Mouse (Mus musculus) ES-E14 (cell line): Measurements from ENCODE around the gene Kmt5c. TPM values are rescaled to one million over a fixed set of nuclear protein-coding genes. Genes with fewer than 3 reads are reported as not detected.
A peak's percentile ranks its signal among the peaks of the same experiment; 100 is the strongest.

Experiments
- DNase-seq: peaks from one replicate; pipeline ENCODE4 v3.0.0-alpha.2; 2013; ENCODE audit warnings: low read depth, low spot score
- H3K27ac ChIP-seq: 2 replicates; pipeline ENCODE4 v1.5.1; 2012; ENCODE audit warnings: low read depth, mild to moderate bottlenecking, low read length, moderate library complexity, mixed read lengths; ENCODE audit not compliant: poor library complexity, insufficient read depth, severe bottlenecking
- H3K36me3 ChIP-seq: 2 replicates; pipeline ENCODE4 v1.6.1; 2012; ENCODE audit warnings: mild to moderate bottlenecking, low read length, moderate library complexity, mixed read lengths; ENCODE audit not compliant: control insufficient read depth, poor library complexity, insufficient read depth, severe bottlenecking
- H3K4me1 ChIP-seq, 2 experiments: fragments of 150-350 bp in 1 of 2; sonication (generic) in 1 of 2; 2 replicates each; pipeline ENCODE4 v1.6.1; 2012; ENCODE audit warnings: low read length in 2 of 2, mild to moderate bottlenecking in 1 of 2, mixed read lengths in 1 of 2; ENCODE audit not compliant: control insufficient read depth in 2 of 2, insufficient read depth in 2 of 2, poor library complexity in 1 of 2
- H3K4me3 ChIP-seq, 2 experiments: fragments of 150-350 bp in 1 of 2; sonication (generic) in 1 of 2; 2 replicates each; pipeline ENCODE4 v1.5.1; 2012; ENCODE audit warnings: low read length in 2 of 2, low read depth in 1 of 2, mild to moderate bottlenecking in 1 of 2, mixed read lengths in 1 of 2; ENCODE audit not compliant: insufficient read depth in 1 of 2, poor library complexity in 1 of 2, severe bottlenecking in 1 of 2
- H3K9ac ChIP-seq: 2 replicates; pipeline ENCODE4 v1.6.1; 2012; ENCODE audit warnings: low read depth, mild to moderate bottlenecking, low read length, mixed read lengths; ENCODE audit not compliant: poor library complexity, insufficient read depth, severe bottlenecking
- H3K9me3 ChIP-seq: fragments of 150-350 bp; sonication (generic); 2 replicates; pipeline ENCODE4 v1.6.1; 2012; ENCODE audit warnings: low read depth, mild to moderate bottlenecking, low read length; ENCODE audit not compliant: control insufficient read depth, insufficient read depth
- CHD2 ChIP-seq: IDR thresholded peaks from 2 replicates; pipeline ENCODE4 v1.6.1; 2014; ENCODE audit warnings: mild to moderate bottlenecking, low read depth, low read length, inconsistent platforms
- HCFC1 ChIP-seq: IDR thresholded peaks from 2 replicates; pipeline ENCODE4 v1.6.1; 2012; ENCODE audit warnings: low read length, inconsistent platforms, borderline replicate concordance; ENCODE audit not compliant: insufficient read depth
- MAFK ChIP-seq: IDR thresholded peaks from 2 replicates; pipeline ENCODE4 v1.6.1; 2014; ENCODE audit warnings: mild to moderate bottlenecking, low read depth, low read length, inconsistent platforms; ENCODE audit not compliant: insufficient read depth
- ZC3H11A ChIP-seq: IDR thresholded peaks from 2 replicates; pipeline ENCODE4 v1.6.1; 2012; ENCODE audit warnings: low read depth, mild to moderate bottlenecking, inconsistent platforms, low read length, borderline replicate concordance
- ZNF384 ChIP-seq: IDR thresholded peaks from 2 replicates; pipeline ENCODE4 v1.6.1; 2012; ENCODE audit warnings: low read depth, low read length, inconsistent platforms
- in situ Hi-C, 2 experiments: fragments of 600-800 bp; cut with MboI; formaldehyde crosslinking; loops; one replicate each; pipeline ENCODE4 v1.15.1; 2025; ENCODE audit warnings: low sequenced_read_pairs in 2 of 2, inconsistent platforms in 1 of 2; ENCODE audit not compliant: unreplicated experiment in 2 of 2
- total RNA-seq: library from RNA; depleted of rRNA; stranded (reverse); fragments of 300-350 nt; gene quantifications from 2 replicates; pipeline ENCODE4 v1.2.3, GENCODE M21; 2012

Gene Kmt5c
- total RNA-seq, 1 experiment, result 68.4 TPM

DNA sequence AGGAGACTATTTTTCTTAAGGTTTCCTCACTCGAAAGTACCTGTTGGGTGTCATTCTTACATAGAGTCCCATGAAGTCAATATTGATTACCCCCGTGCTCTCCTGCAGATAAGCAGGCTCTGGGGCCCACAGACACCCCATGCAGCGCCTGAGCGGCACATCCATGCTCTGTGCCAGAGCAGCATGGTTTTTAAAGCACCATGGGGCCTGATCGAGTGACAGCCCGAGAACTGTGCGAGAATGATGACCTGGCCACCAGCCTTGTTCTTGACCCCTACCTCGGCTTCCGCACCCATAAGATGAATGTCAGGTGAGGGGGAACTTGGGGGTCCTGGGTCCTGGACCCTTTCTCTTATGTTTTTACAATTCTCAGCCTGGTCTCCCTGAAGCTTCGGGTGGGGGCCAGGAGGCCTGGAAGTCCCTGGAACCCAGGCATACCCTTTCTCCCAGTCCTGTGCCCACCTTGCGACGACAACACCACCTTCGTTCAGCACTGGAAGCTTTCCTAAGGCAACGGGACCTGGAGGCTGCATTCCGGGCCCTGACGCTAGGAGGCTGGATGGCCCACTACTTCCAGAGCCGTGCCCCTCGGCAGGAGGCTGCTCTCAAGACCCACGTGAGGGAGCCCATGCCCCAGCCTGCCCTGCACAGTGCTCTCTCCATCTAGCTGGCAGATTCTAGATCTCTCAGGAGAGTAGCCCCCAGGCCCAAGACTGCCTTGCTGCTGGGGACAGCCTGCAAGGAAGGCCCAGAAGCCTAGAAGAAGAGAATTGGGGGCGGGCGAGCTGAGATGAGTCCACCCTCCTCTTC, 2.0 kb downstream of the Kmt5c start:
- peak overlapping the region; percentile 90 to 95; a peak in 2 of 4 replicates for H3K4me3 ChIP-seq
- no peak overlapping the region for H3K27ac ChIP-seq
- TF ChIP-seq CHD2, result no peak
- no peak for TF ChIP-seq ZNF384
- TF ChIP-seq MAFK, result no peak
- no peak for TF ChIP-seq HCFC1
- no peak for TF ChIP-seq ZC3H11A
- in situ Hi-C loops, result no loop called here
- H3K9ac ChIP-seq, result no peak overlapping the region; the same call in 1 of the 2 replicates
- H3K9me3 ChIP-seq, result no peaks in the 10 kb centered on the region
- DNase-seq, result no peak
- peaks cover 0 to 22% of the 10 kb centered on the region in 2 experiments; a peak in 1 of 4 replicates for H3K4me1 ChIP-seq
- peaks cover 41% of the 10 kb centered on the region for H3K36me3 ChIP-seq

DNA sequence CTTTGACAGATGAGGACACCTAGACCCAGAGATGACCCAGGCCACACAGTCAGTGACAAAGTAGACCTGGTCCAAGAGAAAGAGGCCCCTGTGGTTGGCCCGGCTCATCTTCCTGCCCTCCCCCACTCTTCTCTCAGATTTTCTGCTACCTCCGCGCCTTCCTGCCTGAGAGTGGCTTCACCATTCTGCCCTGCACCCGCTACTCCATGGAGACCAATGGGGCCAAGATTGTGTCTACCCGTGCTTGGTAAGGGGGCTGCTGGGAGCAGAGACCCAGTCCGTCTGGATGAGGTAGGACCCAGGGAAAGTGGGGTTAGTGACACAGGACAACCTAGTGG, 2.5 kb downstream of the Kmt5c start:
- peaks cover 0 to 24% of the 10 kb centered on the region in 2 experiments; a peak in 1 of 4 replicates for H3K4me1 ChIP-seq
- peaks cover 41% of the 10 kb centered on the region for H3K36me3 ChIP-seq
- TF ChIP-seq HCFC1 (no peak), CHD2 (no peak), ZNF384 (no peak), ZC3H11A (no peak), MAFK (no peak)
- no peak overlapping the region for H3K4me3 ChIP-seq
- no peak overlapping the region for H3K9ac ChIP-seq
- in situ Hi-C loops, result no loop called here
- no peak overlapping the region for H3K27ac ChIP-seq
- no peaks in the 10 kb centered on the region for H3K9me3 ChIP-seq
- no peak for DNase-seq

GRCm38 (mm10) chr7:4743354-4743753, 3.4 kb downstream of the Kmt5c start:
- Histone ChIP-seq H3K4me3 (no peak overlapping the region), H3K4me1 (peaks cover 2 to 26% of the 10 kb centered on the region in 2 experiments; a peak in 2 of 4 replicates), H3K27ac (no peak overlapping the region), H3K9me3 (no peaks in the 10 kb centered on the region), H3K36me3 (peaks cover 41% of the 10 kb centered on the region), H3K9ac (no peak overlapping the region)
- no peak for TF ChIP-seq ZC3H11A
- TF ChIP-seq MAFK, result no peak
- TF ChIP-seq ZNF384, result no peak
- no peak for TF ChIP-seq CHD2
- TF ChIP-seq HCFC1, result no peak
- DNase-seq, result no peak
- in situ Hi-C loops, result no loop called here

GRCm38 (mm10) chr7:4744886-4745285, 5.0 kb downstream of the Kmt5c start:
- no peak for DNase-seq
- no peak overlapping the region for H3K27ac ChIP-seq
- no peak for TF ChIP-seq MAFK
- TF ChIP-seq ZNF384, result no peak
- no peak for TF ChIP-seq HCFC1
- TF ChIP-seq CHD2, result no peak
- TF ChIP-seq ZC3H11A, result no peak
- no peak overlapping the region for H3K9ac ChIP-seq
- in situ Hi-C loops, result no loop called here
- no peak overlapping the region for H3K4me3 ChIP-seq
- peaks cover 48% of the 10 kb centered on the region for H3K36me3 ChIP-seq
- no peaks in the 10 kb centered on the region for H3K9me3 ChIP-seq
- H3K4me1 ChIP-seq, result peaks cover 2 to 27% of the 10 kb centered on the region in 2 experiments; a peak in 2 of 4 replicates
